Mouse (Mus musculus) CH12.LX (cell line): Measurements from ENCODE around the gene Mmp28.

Experiments used
- CTCF ChIP-seq, 2 experiments: IDR thresholded peaks in 1 of 2; conservative IDR thresholded peaks in 1 of 2; 2 replicates each; pipeline ENCODE4 v1.5.1; 2011 to 2012; ENCODE audit warnings: low read depth in 2 of 2, low read length in 2 of 2, improper control_type of control experiment in 1 of 2, inconsistent platforms in 1 of 2, mild to moderate bottlenecking in 1 of 2, moderate library complexity in 1 of 2
- EP300 ChIP-seq: IDR thresholded peaks from 2 replicates; pipeline ENCODE4 v1.6.1; 2011; ENCODE audit warnings: low read length, improper control_type of control experiment
- KAT2A ChIP-seq: IDR thresholded peaks from 2 replicates; pipeline ENCODE4 v1.6.1; 2012; ENCODE audit warnings: low read length, improper control_type of control experiment, inconsistent platforms; ENCODE audit not compliant: insufficient replicate concordance
- MAZ ChIP-seq: IDR thresholded peaks from 2 replicates; pipeline ENCODE4 v1.6.1; 2012; ENCODE audit warnings: low read depth, mild to moderate bottlenecking, inconsistent platforms, low read length, improper control_type of control experiment, moderate library complexity
- NELFE ChIP-seq: IDR thresholded peaks from 2 replicates; pipeline ENCODE4 v1.6.1; 2011; ENCODE audit warnings: low read depth, low read length, improper control_type of control experiment
- POLR2A ChIP-seq: IDR thresholded peaks from 2 replicates; pipeline ENCODE4 v1.6.1; 2011; ENCODE audit warnings: low read depth, mild to moderate bottlenecking, improper control_type of control experiment, low read length
- POLR2AphosphoS2 ChIP-seq: IDR thresholded peaks from 2 replicates; pipeline ENCODE4 v1.6.1; 2011; ENCODE audit warnings: low read depth, low read length, improper control_type of control experiment
- USF1 ChIP-seq: IDR thresholded peaks from 2 replicates; pipeline ENCODE4 v1.6.1; 2014; ENCODE audit warnings: low read depth, mild to moderate bottlenecking, inconsistent platforms, low read length, improper control_type of control experiment
- USF2 ChIP-seq: conservative IDR thresholded peaks from 2 replicates; pipeline ENCODE4 v1.6.1; 2011; ENCODE audit warnings: low read depth, low read length, improper control_type of control experiment
- ZC3H11A ChIP-seq: IDR thresholded peaks from 2 replicates; pipeline ENCODE4 v1.6.1; 2012; ENCODE audit warnings: low read depth, mild to moderate bottlenecking, inconsistent platforms, low read length, improper control_type of control experiment

DNA sequence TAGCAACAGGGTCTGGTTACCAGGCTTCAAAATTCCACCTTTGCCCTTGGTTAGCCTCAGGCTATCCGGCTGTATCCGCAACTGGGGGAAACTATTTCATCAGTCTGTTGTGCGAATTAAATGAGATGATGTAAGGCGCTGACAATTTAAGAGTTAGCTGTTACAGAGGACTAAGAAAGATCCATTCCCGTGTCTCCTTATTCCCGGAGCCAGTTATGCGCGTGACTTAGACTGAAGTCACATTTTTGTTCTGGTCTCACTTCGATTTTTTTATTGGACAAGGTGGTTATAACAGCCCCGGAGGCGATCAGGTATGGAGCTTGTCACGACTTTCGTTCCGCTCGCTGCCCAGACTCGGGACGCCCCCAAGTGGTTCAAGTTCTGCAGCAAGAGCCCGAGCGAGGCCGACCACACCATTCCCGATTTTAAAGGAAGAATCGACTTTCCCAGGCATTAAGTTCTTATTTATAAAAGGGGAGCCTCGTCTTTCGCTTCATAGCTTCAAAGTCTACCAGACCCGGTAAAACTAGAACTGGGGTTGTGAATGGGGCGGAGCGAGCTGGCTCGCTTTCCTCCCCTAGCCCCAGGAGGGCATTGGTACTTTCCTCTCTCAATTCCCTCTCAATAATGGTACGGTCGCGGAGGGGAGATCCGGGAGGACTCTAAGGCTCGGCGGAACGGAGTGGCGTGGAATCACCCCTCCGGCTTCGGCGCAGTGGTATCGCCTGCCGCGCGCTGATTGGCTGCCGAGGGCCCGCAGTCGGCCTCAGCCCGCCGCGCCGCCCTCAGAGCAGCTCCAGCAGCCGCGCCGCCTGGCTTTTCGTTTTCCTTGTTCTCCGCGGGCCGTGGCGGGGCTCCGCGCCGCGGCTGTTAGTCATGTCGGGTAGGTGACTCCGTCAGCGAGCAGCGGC lies 9.7 kb upstream of the Mmp28 start, which contains the start of gene Taf15:
- TF ChIP-seq NELFE (peak; percentile 98), CTCF (conservative IDR thresholded peaks at IDR 0.05 in 1 of 2, IDR thresholded peaks at IDR 0.05 in 1 of 2; ENCODE audit: low read depth in 2 of 2, low read length in 2 of 2) (peak in 1 of 2 experiments; percentile 86; a peak in 2 of 4 replicates), USF2 (no peak), KAT2A (peak; percentile 77; the same call in 1 of the 2 replicates), USF1 (no peak), MAZ (peak; percentile 66; the same call in 1 of the 2 replicates), POLR2A (peak; percentile 97), EP300 (peak; percentile 64), ZC3H11A (no peak), POLR2AphosphoS2 (peak; percentile 81; the same call in 1 of the 2 replicates)
